Mouse (Mus musculus): ENCODE results near the gene 1700109H08Rik.
"Not testable (repeated sequence)": the region's sequence is repeated elsewhere in the genome, so short reads cannot be mapped to it uniquely, and the experiment has no call there.

1700109H08Rik gene

DNA sequence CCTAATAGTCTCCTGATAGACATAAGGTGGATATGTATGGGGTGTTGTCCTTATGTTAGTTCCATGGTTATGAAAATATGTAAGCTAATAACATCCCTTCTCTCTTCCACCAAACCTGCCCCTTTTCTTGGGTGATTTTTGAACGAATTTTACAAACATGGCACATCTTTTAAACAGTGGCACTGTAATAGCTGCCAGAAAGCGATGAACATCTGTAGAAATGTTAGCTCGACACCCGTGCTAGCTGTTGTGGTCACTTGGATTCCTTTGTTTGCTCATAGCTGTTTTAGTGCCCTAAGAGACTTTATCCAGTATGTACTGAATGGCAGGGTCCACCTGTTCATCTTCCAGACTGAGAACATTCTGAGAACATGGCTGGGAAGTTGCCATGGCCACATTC lies at the start of gene 1700109H08Rik:
Gene 1700109H08Rik (plus strand): TSS at position 301 of the 400 bp plus-strand sequence.
- no peak for DNase-seq (ENCODE audit: low spot score in 2 of 2)

DNA sequence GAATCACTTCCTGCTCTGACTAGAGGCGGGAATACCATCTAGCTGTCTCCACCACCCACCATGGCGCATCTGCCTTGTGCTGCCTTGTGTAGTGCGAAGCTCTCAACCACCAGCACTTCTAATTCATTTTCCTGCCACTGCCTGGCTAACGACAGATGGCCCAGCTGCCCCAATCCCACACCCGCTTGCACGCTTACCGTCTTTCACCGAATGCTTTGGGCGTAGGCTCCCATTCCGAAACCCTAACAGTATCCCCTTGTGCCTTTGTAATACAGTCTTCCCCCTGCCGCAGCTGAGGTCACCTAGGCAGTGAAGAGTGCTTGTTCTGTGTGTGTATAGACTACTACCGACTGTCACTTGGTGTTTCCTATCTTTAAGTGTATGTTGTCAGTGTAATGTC lies 49.6 kb upstream of the 1700109H08Rik start:
- DNase-seq (ENCODE audit: low spot score in 2 of 2): no peak

DNA sequence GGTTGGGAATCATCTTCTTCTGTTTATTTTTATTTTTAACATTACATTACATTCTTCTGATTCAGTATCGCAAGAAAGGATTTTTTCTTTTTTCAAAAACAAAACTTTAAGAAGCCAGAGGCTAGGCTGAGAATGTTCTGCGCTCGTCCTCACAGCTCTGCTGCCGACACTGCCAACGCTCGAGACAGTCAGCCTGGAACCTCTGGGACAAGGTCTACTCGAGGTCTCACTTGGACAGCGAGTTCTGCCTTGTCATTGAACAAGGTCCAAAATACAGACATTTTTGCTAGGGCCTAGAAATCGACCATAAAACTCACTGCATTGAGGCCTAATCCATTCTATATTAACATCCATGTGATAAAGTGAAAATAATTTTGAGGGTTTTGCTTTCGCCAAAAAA lies 48.5 kb upstream of the 1700109H08Rik start:
- DNase-seq (ENCODE audit: low spot score in 2 of 2): no peak

DNA sequence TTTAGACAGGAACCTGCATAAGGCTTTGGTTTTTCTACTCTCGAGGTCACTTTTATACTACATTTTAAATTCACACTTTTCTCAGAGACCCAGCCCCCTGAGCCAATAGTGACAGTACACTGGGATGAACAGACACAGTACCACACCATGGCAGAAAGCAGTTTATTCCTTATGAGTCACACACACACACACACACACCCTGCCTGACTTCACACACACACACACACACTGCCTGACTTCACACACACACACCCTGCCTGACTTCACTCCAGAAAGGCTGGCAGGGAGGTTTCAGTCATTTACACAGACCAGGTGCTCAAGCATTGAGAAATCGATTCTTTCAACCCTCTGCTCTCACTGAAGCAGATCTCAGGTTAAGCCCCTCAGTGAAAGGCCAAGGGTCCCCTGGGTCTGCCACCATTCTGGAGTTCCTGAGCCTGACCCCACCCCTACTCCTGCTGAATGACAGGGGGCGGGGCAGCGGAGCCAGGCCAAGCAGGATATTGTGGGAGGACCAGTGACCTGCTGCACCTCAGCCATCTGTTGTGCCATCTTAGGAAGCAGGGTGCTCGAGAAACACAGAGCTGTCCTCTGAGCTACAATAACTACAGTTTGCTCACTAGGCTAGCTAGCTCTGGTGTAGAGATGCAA lies 44.2 kb upstream of the 1700109H08Rik start:
- no peak for DNase-seq (ENCODE audit: low spot score in 2 of 2)

DNA sequence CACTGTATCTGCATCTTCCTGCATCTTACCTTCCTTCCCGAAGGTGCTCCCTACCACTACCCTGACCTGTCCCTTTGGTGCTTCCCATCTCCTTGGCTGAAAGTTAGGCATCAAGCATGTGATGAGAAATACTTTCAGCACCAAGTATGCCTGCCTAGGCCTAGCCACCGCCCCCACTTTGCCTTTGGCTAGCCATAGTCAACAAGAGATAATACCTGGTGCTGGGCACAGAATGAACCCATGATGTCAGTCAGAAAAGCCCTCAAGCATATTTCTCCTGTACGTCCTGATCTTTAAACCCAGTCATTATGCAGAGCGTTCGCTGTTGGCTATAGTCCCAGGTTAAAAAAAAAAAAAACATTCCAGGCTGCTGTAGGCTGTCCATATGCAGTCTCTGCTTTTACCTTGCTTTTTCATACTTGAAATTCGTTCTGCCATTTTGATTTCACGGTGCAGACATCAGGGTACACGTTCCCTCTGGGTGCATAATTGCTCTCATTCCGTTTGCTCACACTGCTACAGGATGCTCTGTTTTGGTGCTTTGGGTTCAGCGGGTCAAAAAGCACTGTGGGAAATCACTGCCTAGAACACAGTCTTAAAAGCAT lies 41.7 kb upstream of the 1700109H08Rik start:
- DNase-seq (ENCODE audit: low spot score in 2 of 2): no peak

DNA sequence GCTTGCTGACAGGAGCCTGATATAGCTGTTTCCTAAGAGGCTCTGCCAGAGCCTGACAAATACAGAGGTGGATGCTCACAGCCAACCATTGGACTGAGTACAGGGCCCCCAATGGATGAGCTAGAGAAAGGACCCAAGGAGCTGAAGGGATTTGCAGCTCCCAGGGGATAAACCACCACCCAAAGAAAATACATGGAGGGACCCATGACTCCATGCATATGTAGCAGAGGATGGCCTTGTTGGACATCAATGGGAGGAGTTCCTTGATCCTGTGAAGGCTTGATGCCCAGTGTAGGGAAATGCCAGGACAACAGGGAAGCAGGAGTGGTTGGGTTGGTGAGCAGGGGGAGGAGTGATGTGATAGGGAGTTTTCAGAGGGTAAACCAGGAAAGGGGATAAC lies 39.3 kb upstream of the 1700109H08Rik start:
- not testable (repeated sequence) for DNase-seq (ENCODE audit: low spot score in 2 of 2)

DNA sequence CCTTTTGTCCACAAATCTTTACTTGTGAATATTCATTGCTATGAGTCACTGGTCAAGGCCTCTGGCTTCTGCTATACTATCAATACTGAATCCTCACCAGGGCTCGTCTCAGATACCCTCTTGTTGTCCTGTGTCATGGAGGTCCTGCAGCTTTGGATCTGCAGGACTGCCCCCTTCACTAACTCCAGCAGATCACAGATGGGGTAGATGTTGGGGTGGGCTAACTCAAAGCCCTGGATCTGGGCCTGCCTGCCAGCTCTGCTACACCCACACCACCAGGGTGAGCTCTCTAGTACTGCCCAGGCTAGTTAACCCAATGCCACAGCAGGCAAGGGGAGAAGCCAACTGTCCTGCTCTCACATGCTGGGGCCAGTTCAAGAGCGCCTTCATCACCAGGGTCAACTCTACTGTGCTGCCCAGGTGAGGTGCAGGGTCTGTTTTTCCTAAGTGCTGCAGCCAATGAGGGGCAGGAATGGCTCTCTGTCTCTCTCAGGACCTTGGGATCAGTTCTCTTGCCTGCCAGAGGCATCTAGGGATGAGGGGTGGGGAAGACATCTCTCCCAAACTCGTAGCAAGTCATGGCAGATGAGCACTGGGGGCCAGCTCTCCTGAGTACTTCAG lies 34.7 kb upstream of the 1700109H08Rik start:
- DNase-seq (ENCODE audit: low spot score in 2 of 2): no peak

DNA sequence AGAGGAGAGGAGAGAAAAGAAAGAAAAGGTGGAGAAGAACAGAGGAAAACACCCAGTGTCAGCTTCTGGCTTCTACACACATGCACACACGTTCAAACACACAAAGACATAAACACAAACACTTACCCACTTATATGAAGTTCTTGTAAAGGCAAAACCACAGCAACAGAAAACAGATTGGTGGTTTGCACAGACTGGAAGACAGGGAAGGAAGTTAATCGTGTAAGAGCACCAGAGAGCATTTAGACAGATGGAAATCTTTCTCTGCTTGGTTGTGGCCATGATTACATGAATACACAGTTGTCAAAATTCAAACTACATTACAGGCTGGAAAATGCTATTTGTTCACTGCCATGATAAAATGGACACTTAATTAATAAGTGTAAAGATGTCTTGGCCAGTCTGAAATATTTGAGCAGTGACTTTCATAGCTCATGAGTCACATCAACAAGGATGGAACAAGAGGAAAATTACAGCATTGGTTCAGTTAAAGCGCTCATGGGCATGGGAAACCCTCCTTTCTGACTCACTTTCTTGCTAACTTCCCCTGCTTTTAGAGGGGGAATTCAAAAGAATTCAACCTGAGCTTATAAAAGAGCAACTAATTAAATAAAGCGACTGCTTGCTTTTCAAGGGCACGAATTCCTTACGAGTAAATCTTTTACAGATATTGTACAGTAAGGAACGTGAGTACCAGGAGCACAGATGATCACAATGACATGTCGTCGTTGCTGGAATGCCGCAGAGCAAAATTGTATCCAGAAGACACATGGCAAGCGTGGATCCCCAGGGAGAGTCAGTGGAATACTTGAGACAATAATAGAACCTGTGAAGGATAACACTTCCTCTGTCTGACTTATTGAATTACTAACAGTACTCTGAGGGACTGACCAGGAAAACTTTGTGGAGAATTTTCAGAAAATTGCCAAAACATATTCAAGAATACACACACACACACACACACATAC lies 32.6 kb upstream of the 1700109H08Rik start:
- DNase-seq (ENCODE audit: low spot score in 2 of 2): no peak

DNA sequence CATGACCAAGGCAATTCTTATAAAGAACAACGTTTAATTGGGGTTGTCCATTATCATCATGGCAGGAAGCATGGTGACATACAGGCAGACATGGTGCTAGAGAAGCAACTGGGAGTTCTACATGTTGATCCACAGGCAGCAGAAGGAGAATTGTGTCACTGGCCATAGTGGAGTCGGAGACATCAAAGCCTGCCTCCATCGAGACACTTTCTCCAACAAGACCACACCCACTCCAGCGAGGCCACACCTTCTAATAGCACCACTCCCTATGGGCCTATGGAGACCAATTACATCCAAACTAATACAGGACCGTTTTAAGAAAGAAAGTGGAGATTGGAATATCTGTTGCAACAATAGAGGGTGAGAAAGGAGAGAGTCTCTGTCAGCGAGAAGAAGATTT lies 29.5 kb upstream of the 1700109H08Rik start:
- no peak for DNase-seq (ENCODE audit: low spot score in 2 of 2)

DNA sequence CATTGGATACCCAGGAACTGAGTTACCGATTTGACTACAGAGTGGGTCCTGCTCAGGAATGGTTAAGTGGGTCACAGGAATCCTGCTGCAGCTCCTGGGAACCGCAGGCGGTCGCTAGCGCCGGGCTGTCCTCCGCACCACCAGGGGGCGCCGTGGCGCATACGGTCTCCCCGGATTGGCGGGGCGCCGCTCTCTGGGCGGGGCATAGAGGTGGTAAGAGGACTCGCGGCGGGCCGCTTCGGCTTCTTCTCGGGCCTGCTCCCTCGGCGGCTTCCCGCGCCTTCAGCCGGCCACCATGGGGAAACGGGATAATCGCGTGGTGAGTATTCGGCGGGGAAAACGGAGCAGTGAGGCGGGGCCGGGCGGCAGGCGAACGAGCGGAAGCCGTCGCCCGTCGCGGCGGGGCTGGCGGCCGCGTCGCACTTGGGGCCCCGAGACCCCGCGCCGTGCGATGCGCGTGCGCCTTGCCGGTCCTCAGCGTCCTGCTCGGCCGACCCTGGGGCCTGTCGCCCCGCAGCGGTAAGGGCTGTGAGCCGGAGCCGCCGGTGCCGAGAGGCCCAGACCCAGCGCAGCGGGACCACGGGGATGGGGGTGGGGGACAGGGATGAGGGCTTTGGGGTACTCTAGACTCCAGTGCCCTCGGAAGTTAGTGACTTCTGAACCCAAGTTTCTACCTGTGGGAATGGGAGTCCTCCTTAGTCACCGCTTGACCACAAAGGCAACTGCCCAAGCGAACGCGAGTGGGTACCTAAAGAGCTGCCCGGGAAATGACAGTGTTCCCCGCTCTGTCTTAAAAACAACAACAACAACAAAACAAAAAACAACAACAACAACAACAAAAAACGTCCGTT lies 27.5 kb upstream of the 1700109H08Rik start, which contains the start of gene Fam133b:
Gene Fam133b (plus strand): TSS at position 205 of the 851 bp plus-strand sequence.
- peak; percentile 90 to 96 for DNase-seq (ENCODE audit: low spot score in 2 of 2)

DNA sequence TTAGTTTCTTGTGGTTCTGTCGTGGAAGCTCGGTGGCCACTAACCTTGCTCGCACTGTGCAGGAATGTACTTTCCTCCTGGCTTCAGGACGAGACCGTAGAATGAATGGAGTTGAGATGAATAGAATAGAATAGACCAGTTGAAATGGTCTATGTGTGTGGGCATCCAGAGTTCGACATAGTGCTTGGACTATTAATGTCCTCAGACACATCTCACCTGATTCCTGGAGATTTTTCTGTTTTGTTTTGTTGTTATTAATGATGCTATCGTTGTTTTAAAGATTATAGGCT lies 26.9 kb upstream of the 1700109H08Rik start:
- DNase-seq (ENCODE audit: low spot score in 2 of 2): no peak

DNA sequence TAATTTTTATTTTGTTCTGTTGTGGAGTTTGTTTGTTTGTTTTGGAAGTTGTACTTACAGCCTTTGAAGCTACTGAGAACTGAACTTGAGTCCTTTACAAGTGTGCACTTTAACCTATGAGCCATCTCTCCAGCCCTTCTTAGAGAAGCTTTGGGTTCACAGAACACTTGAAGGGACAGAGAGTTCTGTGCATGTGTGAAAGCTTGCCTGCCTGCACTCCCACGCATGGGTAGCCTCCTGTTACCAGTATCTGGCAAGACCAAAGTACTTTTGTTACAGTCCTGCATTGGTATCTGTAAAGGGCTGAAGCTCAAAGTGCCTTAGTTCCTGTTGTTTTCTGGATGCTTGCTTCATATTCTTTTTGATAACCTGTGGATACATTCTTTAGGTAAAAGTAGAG lies 25.1 kb upstream of the 1700109H08Rik start:
- no peak for DNase-seq (ENCODE audit: low spot score in 2 of 2)

DNA sequence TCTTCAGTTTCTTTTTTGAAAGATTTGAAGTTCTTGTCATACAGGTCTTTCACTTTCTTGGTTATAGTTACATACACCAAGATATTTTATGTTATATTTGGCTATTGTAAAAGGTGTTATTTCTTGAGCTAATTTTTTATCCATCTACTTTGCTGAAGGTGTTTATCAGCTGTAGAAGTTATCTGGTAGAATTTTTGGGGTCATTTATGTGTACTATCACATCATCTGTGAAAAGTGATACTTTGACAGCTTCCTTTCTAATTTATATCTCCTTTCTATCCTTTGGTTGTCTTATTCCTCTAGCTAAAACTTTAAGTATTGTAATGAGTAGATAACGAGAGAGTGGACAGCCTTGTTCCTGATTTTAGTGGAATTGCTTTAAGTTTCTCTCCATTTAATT lies 19.9 kb upstream of the 1700109H08Rik start:
- DNase-seq (ENCODE audit: low spot score in 2 of 2): no peak

DNA sequence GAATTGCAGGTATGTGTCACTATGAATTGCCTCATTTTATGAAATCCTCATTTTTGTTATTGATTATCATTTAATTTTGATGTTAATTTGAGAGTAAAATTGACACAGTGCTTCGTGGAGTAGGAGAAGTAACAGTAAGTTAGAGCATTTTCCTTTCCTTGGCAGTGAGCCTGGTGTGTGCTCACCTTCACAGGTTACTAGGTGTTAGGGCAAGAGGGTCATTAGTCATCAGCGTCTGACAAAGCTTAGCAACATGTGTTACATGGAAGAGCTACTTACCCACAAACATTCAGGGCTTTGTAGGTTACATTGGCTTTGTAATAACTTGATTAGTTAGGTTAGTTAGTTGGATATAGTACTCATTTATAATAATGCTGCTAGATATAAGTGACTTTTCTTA lies 17.2 kb upstream of the 1700109H08Rik start:
- DNase-seq (ENCODE audit: low spot score in 2 of 2): no peak

DNA sequence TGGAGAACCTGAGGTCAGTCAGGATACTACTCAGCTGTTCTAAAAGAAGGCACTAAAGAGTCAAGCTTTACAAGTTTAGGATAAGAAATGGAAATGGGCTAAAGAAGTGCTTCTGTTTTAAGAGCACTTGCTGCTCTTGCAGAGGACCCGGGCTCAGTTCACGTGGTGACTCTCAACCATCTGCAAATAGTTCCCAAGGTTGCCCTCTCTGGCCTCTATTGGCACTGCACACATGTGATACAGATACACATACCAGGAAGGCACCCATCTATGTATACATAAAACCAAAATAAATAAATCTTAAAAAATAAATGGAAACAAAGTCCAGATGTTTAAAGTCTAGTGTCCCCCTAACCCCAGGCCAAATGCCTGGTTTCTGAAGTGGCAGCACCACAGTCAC lies 3.5 kb downstream of the 1700109H08Rik start:
- DNase-seq (ENCODE audit: low spot score in 2 of 2): no peak

DNA sequence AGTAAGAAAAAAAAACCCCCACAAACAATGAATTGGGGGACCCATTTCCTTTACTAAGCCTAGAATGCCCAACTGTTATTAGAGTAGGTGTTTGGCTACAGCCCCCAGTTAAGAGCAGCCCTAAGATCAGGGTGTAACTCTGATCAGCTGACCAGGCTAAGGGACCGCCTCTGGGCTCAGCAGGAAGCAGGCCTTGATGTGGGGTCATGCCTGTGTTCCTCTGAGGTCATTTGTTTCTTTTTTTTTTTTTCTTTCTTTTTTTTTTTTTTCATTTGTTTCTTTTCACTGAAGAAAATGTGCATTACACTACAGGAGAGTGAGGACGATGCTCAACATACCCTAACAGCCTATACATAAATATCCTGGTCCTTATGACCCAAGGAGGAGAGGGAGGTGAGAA lies 6.6 kb downstream of the 1700109H08Rik start:
- no peak for DNase-seq (ENCODE audit: low spot score in 2 of 2)

DNA sequence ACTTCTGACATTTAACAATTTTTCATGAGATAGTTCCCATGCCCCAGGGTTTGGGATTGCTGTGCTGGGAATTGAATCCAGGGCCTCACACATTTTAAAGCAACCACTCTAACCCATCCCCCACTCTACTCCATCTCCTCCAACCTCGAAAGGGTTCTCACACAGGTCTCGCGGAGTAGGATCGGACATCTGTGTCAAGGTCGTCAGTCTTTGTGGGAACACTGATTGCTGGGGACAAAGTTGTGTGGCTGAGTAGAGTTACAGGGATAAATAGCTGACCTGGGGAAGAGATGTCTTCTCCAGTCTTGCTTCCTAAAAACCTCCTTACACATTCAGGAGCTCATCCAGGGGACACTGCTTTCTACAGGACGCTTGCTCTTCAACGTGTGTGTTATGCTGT lies 7.7 kb downstream of the 1700109H08Rik start:
- no peak for DNase-seq (ENCODE audit: low spot score in 2 of 2)

DNA sequence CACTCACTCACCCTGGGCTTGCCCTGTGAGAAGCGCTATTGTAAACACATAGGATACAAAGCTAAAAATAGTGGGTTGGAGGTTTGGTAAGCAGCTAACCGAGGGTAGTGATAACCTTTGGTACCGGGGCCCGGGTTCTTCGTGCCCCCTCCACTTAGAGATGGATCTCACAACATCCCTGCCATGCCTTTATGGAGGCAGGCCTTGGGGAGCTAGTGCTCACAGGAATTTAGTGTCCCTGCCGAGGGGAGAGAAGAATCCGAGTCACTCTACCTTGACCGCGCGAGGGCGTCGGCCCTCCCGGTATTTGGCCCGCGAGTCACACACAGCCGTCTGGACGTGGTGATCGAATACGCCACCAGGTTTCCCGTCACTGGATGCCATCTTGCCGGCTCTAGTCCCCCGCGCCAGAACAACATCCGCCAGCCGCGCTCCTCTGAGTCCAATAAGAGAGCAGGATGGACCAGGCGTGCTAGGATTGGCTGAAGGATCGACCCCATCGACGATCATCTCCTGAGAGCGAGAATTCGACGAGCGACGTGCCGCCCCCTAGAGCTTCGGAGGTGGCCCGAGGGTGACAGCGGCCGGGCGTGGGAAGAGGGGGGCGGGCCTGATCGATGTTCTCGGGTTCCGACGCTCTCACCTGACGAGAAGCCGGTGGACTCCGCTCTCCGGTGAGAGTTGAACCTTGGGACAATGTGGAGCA lies 24.5 kb downstream of the 1700109H08Rik start, which contains the start of gene Pex1:
Gene Pex1 (plus strand): TSS at position 374 of the 706 bp plus-strand sequence.
- DNase-seq (ENCODE audit: low spot score in 2 of 2): peak; percentile 93 to 96

DNA sequence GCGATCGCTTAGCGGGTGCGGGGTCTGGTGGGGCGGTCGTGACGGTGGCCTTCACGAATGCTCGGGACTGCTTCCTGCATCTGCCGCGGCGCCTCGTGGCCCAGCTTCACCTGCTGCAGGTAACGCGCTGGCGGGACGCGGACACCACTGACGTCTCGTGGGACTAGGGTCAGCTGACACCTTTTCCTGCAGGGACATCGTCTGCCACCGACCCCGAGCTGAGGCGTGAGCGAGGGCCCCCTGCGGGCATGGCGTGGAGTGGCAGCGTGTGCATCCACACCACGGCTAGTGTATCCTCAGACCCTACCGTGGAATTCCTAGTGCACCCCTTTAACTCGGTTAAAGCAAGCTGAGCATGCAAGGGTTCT lies 25.0 kb downstream of the 1700109H08Rik start, which contains the start of gene Rbm48:
Gene Rbm48 (minus strand): TSS at position 187 of the 368 bp plus-strand sequence.
- peak; percentile 79 to 84 for DNase-seq (ENCODE audit: low spot score in 2 of 2)

DNA sequence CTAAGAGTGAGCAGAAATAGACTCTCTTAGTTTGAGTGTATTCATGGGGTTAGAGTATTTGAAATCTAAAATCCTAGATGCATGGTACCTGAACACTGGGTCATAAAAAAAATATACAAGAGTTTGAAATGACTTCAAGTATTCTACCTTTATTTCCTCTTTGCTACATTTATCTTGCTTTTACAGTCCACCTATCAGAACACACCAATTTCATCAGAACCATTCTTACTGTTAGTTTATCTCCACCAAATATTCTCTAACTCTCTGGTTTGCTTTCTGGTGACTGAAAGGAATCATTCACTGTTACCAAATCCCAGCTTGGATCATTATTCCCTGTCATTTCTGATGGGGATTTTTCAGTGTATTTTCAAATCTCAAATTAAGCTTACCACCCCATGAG lies 25.8 kb downstream of the 1700109H08Rik start:
- no peak for DNase-seq (ENCODE audit: low spot score in 2 of 2)

All from frontal cortex, postnatal 10 days (tissue).